In genomic region chr5:147826091-147826490, GRCm38 (mm10) we compare ENCODE assay signal across 11 mouse cellular contexts. TPM values are rescaled to one million over a fixed set of nuclear protein-coding genes. Genes with fewer than 3 reads are reported as not detected.
DNase-seq lines count a peak whose midpoint lies in the region; ATAC-seq and TF ChIP-seq lines count a peak whose summit lies in the region.
"Had no signal": no experiment of that assay in that cellular context is flagged by ENCODE, and none has a peak within 500 bp of the region (broad histone marks: within the 10 kb centered on the region; RNA-seq: fewer than 3 reads in every experiment).

No protein-coding gene starts in this region.

- 0 out of 2 replicates have a peak overlapping the region, but pooled peaks have one; percentile 22 for H3K27ac ChIP-seq in forebrain, embryonic 10.5 days
- H3K27ac ChIP-seq in forebrain, embryonic 14.5 days (ENCODE audit: low read depth, low read length) = no peak overlapping the region
- H3K27ac ChIP-seq in lung, embryonic 14.5 days (ENCODE audit: low read depth) = no peak overlapping the region
- no peak overlapping the region for H3K27ac ChIP-seq in midbrain, embryonic 16.5 days (ENCODE audit: low read length)
- H3K27ac ChIP-seq: limb, embryonic 15.5 days had no signal

- H3K4me3 ChIP-seq in forebrain, embryonic 10.5 days = no peak overlapping the region
- H3K4me3 ChIP-seq in forebrain, embryonic 14.5 days (ENCODE audit: low read depth, low read length) = no peak overlapping the region
- H3K4me3 ChIP-seq in lung, embryonic 14.5 days (ENCODE audit: low read depth, low read length) = peak overlapping the region; percentile 3; the same call in 1 of the 2 replicates
- no peak overlapping the region for H3K4me3 ChIP-seq in midbrain, embryonic 16.5 days (ENCODE audit: low read depth, low read length)
- H3K4me3 ChIP-seq: limb, embryonic 15.5 days had no signal

- peaks cover 8% of the 10 kb centered on the region for H3K4me1 ChIP-seq in forebrain, embryonic 10.5 days
- no peaks in the 10 kb centered on the region for H3K4me1 ChIP-seq in forebrain, embryonic 14.5 days (ENCODE audit: control insufficient read depth, insufficient read depth, low read length)
- peaks cover 11% of the 10 kb centered on the region; the same call in 1 of the 2 replicates for H3K4me1 ChIP-seq in lung, embryonic 14.5 days (ENCODE audit: insufficient read depth)
- peaks cover 2% of the 10 kb centered on the region; the same call in 1 of the 2 replicates for H3K4me1 ChIP-seq in midbrain, embryonic 16.5 days (ENCODE audit: control insufficient read depth, insufficient read depth, low read length)

- DNase-seq in forebrain, embryonic 10.5 days (ENCODE audit: extremely low spot score, low spot score) = no peak
- no peak for DNase-seq in forebrain, embryonic 14.5 days (ENCODE audit: low spot score)
- DNase-seq in lung, embryonic 14.5 days = peak; percentile 56
- DNase-seq in lung, postnatal 25 days (ENCODE audit: low spot score) = no peak
- peak; percentile 26 to 47 for DNase-seq in heart, postnatal 10 days
- no peak for DNase-seq in layer of hippocampus, adult 8-10 months (ENCODE audit: low spot score in 2 of 2)
- DNase-seq: layer of hippocampus, adult 9-11 months; right cerebral cortex, postnatal 14 days had no signal

- WGBS in forebrain, embryonic 10.5 days = 75% methylated on average over 9 of the region's 9 CpGs
- 77% methylated on average over 9 of the region's 9 CpGs for WGBS in forebrain, embryonic 14.5 days
- 26% methylated on average over 9 of the region's 9 CpGs for WGBS in lung, embryonic 14.5 days
- 66% methylated on average over 9 of the region's 9 CpGs for WGBS in midbrain, embryonic 16.5 days

- no peak for TF ChIP-seq CTCF in lung, embryonic 14.5 days (IDR thresholded peaks at IDR 0.05; ENCODE audit: low read depth)

- H3K4me2 ChIP-seq in forebrain, embryonic 14.5 days (ENCODE audit: low read length) = no peak overlapping the region
- H3K4me2 ChIP-seq in lung, embryonic 14.5 days = peak overlapping the region; percentile 54
- H3K4me2 ChIP-seq in midbrain, embryonic 16.5 days (ENCODE audit: low read length) = peak overlapping the region; percentile 31; the same call in 1 of the 2 replicates
- H3K4me2 ChIP-seq: limb, embryonic 15.5 days had no signal

- H3K36me3 ChIP-seq in forebrain, embryonic 10.5 days (replicated peaks) = no peaks in the 10 kb centered on the region
- H3K36me3 ChIP-seq in forebrain, embryonic 14.5 days (ENCODE audit: control insufficient read depth, insufficient read depth, low read length) = no peaks in the 10 kb centered on the region
- no peaks in the 10 kb centered on the region for H3K36me3 ChIP-seq in lung, embryonic 14.5 days (ENCODE audit: insufficient read depth)
- H3K36me3 ChIP-seq in midbrain, embryonic 16.5 days (ENCODE audit: control insufficient read depth, insufficient read depth, low read length) = no peaks in the 10 kb centered on the region
- H3K36me3 ChIP-seq: limb, embryonic 15.5 days had no signal

- intact Hi-C loops in heart, postnatal 10 days (cut with DNase I) = no loop called here

- H3K9ac ChIP-seq in forebrain, embryonic 14.5 days (ENCODE audit: low read length) = no peak overlapping the region
- no peak overlapping the region for H3K9ac ChIP-seq in lung, embryonic 14.5 days
- H3K9ac ChIP-seq in midbrain, embryonic 16.5 days (ENCODE audit: low read depth, low read length) = no peak overlapping the region; the same call in 1 of the 2 replicates
- H3K9ac ChIP-seq: limb, embryonic 15.5 days had no signal

- no peaks in the 10 kb centered on the region for H3K27me3 ChIP-seq in forebrain, embryonic 10.5 days (ENCODE audit: poor library complexity, severe bottlenecking)
- no peaks in the 10 kb centered on the region for H3K27me3 ChIP-seq in forebrain, embryonic 14.5 days (replicated peaks; ENCODE audit: control insufficient read depth, insufficient read depth, low read length)
- no peaks in the 10 kb centered on the region for H3K27me3 ChIP-seq in lung, embryonic 14.5 days (ENCODE audit: insufficient read depth, low read length)
- no peaks in the 10 kb centered on the region for H3K27me3 ChIP-seq in midbrain, embryonic 16.5 days (ENCODE audit: control insufficient read depth, insufficient read depth, low read depth, low read length)
- H3K27me3 ChIP-seq: limb, embryonic 15.5 days had no signal

- no peak for ATAC-seq in forebrain, embryonic 14.5 days
- ATAC-seq in lung, embryonic 14.5 days (ENCODE audit: insufficient read depth) = peak; percentile 30; the same call in 1 of the 2 replicates
- ATAC-seq in midbrain, embryonic 16.5 days = no peak
- ATAC-seq in CD4-positive, CD25-positive, alpha-beta regulatory T cell, adult 4 months = no peak

- H3K9me3 ChIP-seq in forebrain, embryonic 10.5 days = peaks cover 2% of the 10 kb centered on the region; the same call in 1 of the 2 replicates
- H3K9me3 ChIP-seq in forebrain, embryonic 14.5 days (replicated peaks; ENCODE audit: control insufficient read depth, low read length) = no peaks in the 10 kb centered on the region
- H3K9me3 ChIP-seq in lung, embryonic 14.5 days (ENCODE audit: low read depth, low read length) = no peaks in the 10 kb centered on the region
- no peaks in the 10 kb centered on the region for H3K9me3 ChIP-seq in midbrain, embryonic 16.5 days (replicated peaks; ENCODE audit: control insufficient read depth, low read length, poor library complexity, severe bottlenecking)
- H3K9me3 ChIP-seq: limb, embryonic 15.5 days had no signal

RNA-seq across cellular contexts. Expression of gene Pomp, which starts 34.2 kb away (rescaled TPM):
- 522 and 529 TPM in 2 replicates for polyA plus RNA-seq in forebrain, embryonic 10.5 days (2016; fragmentation: Nextera tagmentation; extraction: Ambion mirVana)
- polyA plus RNA-seq in forebrain, embryonic 14.5 days (2014; fragmentation: Nextera tagmentation; extraction: Ambion mirVana) = 513 and 580 TPM in 2 replicates
- polyA plus RNA-seq in lung, embryonic 14.5 days (2014; fragmentation: Nextera tagmentation; extraction: Ambion mirVana) = 506 and 511 TPM in 2 replicates
- 100 to 1,000 TPM; 114 to 133 TPM for total RNA-seq in heart, postnatal 10 days (2021)
- 500 and 511 TPM in 2 replicates for polyA plus RNA-seq in midbrain, embryonic 16.5 days (2015; fragmentation: Nextera tagmentation; extraction: Ambion mirVana)
- 100 to 1,000 TPM; 179 to 537 TPM for polyA plus RNA-seq in CD4-positive, CD25-positive, alpha-beta regulatory T cell, adult 4 months (2017; shearing (Covaris generic))
- total RNA-seq in layer of hippocampus, adult 8-10 months (2022) = 100 to 1,000 TPM; 124 to 149 (median 128) TPM

Comparison
In these comparisons a context has a peak if more than half of its experiments do, and no peak if none do; other contexts are left out.
1. DNase-seq: peak in lung, embryonic 14.5 days (single experiment) and heart, postnatal 10 days (2 of 2); none in forebrain, embryonic 10.5 days (single experiment), forebrain, embryonic 14.5 days (single experiment), lung, postnatal 25 days (single experiment) and layer of hippocampus, adult 8-10 months (0 of 2).